Mouse (Mus musculus): ENCODE results near the gene Nxn. TPM values are rescaled to one million over a fixed set of nuclear protein-coding genes. Genes with fewer than 3 reads are reported as not detected.

The Nxn gene
- polyA plus RNA-seq, 1 experiment from 2014 or later, result 32.2 TPM

DNA sequence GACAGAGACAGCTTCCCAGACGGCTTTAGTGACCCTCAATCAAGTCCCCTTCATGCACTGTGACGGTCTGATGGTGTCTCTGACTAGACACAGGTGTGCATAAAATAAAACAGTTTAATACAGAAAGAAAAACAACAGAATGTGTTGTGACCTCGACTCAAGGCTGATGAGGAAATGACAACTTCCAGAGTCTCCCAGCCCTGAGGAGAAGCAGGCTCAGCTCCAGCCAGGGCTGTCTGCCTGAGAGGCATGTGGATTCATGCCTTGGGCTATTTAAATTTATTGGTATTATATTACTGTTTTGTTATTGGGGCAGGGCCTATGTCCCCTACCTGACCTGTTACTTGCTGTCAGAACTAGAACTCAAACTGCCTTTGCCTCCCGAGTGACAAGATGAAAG is 37.5 kb downstream of the Nxn start:
- 51% methylated on average over 4 of the region's 4 CpGs for WGBS
- ATAC-seq (ENCODE audit: insufficient number of reproducible peaks, low FRiP score), result no peak
- no peak overlapping the region for H3K4me2 ChIP-seq
- H3K36me3 ChIP-seq, result peaks cover 5% of the 10 kb centered on the region; the same call in 1 of the 2 replicates
- H3K9ac ChIP-seq, result no peak overlapping the region
- H3K4me3 ChIP-seq, result no peak overlapping the region
- H3K9me3 ChIP-seq (replicated peaks), result no peaks in the 10 kb centered on the region
- H3K4me1 ChIP-seq (replicated peaks), result peaks cover 61% of the 10 kb centered on the region
- no peaks in the 10 kb centered on the region for H3K27me3 ChIP-seq (replicated peaks)
- no peak overlapping the region for H3K27ac ChIP-seq (ENCODE audit: poor library complexity, severe bottlenecking)

DNA sequence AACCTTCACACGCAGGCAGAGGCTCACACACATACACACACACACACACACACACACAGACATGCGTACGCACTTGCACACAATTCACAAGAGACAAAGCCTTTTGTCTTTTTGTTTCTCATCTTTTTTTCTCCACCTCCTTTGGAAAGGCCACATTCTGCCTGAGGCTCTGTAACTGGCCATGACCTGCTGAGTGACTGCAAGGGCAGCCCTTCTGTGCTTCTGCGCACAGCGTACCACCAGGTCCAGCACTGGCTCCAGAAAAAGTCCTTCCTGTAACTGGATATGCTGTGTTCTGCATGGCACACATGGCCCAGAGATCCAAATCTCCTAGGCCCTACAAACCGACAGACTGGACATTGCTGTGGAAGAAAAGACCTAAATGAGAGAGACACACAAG is 38.7 kb downstream of the Nxn start:
- Histone ChIP-seq H3K4me3 (no peak overlapping the region), H3K27ac (ENCODE audit: poor library complexity, severe bottlenecking) (no peak overlapping the region), H3K9me3 (replicated peaks) (no peaks in the 10 kb centered on the region), H3K9ac (no peak overlapping the region), H3K36me3 (no peaks in the 10 kb centered on the region), H3K4me2 (no peak overlapping the region), H3K4me1 (replicated peaks) (peaks cover 68% of the 10 kb centered on the region), H3K27me3 (replicated peaks) (no peaks in the 10 kb centered on the region)
- no peak for ATAC-seq (ENCODE audit: insufficient number of reproducible peaks, low FRiP score)
- WGBS, result 79% methylated on average over 6 of the region's 6 CpGs

DNA sequence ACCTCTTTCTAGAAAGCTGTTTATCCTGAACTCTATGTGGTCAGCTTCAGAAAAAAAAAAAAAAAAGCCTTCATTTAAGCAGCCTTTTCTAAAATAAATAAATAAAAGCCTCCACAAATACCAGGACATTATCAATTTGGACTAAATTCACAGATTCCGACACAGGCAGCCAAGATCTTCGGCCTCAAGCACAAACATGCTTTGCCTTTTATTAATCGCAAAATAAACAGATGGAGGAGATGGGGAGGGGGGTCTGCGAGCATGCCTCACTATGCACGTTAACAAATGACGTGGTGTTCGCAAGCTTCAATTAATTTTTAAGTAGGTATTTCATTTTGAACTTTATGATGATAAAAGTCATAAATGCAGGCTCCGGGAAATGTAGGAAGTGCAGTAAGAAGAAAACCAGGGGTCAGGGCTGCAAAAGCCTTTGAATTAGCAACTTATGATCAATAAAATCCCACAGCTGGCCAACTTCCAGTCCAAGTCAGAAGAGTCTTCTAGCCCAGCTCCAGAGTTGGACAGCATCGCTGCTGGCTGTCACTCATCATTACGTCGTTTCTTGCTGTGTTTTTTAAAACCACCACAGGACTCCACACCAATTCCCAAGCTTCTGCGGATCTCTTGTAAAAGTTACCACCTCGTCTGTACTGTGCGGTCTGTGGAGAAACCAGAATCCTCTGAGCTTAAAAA is 40.2 kb downstream of the Nxn start:
- Histone ChIP-seq H3K27ac (ENCODE audit: poor library complexity, severe bottlenecking) (no peak overlapping the region), H3K9me3 (replicated peaks) (no peaks in the 10 kb centered on the region), H3K9ac (no peak overlapping the region), H3K4me1 (replicated peaks) (peaks cover 65% of the 10 kb centered on the region), H3K27me3 (replicated peaks) (no peaks in the 10 kb centered on the region), H3K4me3 (no peak overlapping the region), H3K4me2 (no peak overlapping the region), H3K36me3 (no peaks in the 10 kb centered on the region)
- 51% methylated on average over 14 of the region's 14 CpGs for WGBS
- ATAC-seq (ENCODE audit: insufficient number of reproducible peaks, low FRiP score), result no peak

- Histone ChIP-seq H3K27me3 (replicated peaks) (no peaks in the 10 kb centered on the region), H3K9ac (peak overlapping the region; percentile 13; the same call in 1 of the 2 replicates), H3K36me3 (no peaks in the 10 kb centered on the region), H3K4me3 (no peak overlapping the region), H3K27ac (ENCODE audit: poor library complexity, severe bottlenecking) (no peak overlapping the region), H3K4me2 (no peak overlapping the region), H3K9me3 (replicated peaks) (no peaks in the 10 kb centered on the region), H3K4me1 (replicated peaks) (peaks cover 56% of the 10 kb centered on the region)
- ATAC-seq (ENCODE audit: insufficient number of reproducible peaks, low FRiP score), result no peak
- WGBS, result 65% methylated on average over 12 of the region's 12 CpGs
These were observed 41.5 kb downstream of the Nxn start for GRCm38 (mm10) chr11:76357464-76357863.

- no peak overlapping the region for H3K9ac ChIP-seq
- peaks cover 63% of the 10 kb centered on the region for H3K4me1 ChIP-seq (replicated peaks)
- WGBS, result 85% methylated on average over 11 of the region's 11 CpGs
- H3K9me3 ChIP-seq (replicated peaks), result no peaks in the 10 kb centered on the region
- H3K4me3 ChIP-seq, result no peak overlapping the region
- H3K4me2 ChIP-seq, result no peak overlapping the region
- no peaks in the 10 kb centered on the region for H3K27me3 ChIP-seq (replicated peaks)
- H3K27ac ChIP-seq (ENCODE audit: poor library complexity, severe bottlenecking), result no peak overlapping the region
- ATAC-seq (ENCODE audit: insufficient number of reproducible peaks, low FRiP score), result no peak
- H3K36me3 ChIP-seq, result no peaks in the 10 kb centered on the region
These were observed 42.8 kb downstream of the Nxn start for GRCm38 (mm10) chr11:76356091-76356490.

GRCm38 (mm10) chr11:76355425-76355824 is 43.5 kb downstream of the Nxn start:
- ATAC-seq (ENCODE audit: insufficient number of reproducible peaks, low FRiP score), result no peak; the same call in 1 of the 2 replicates
- WGBS, result 40% methylated on average over 6 of the region's 6 CpGs
- peaks cover 64% of the 10 kb centered on the region for H3K4me1 ChIP-seq (replicated peaks)

DNA sequence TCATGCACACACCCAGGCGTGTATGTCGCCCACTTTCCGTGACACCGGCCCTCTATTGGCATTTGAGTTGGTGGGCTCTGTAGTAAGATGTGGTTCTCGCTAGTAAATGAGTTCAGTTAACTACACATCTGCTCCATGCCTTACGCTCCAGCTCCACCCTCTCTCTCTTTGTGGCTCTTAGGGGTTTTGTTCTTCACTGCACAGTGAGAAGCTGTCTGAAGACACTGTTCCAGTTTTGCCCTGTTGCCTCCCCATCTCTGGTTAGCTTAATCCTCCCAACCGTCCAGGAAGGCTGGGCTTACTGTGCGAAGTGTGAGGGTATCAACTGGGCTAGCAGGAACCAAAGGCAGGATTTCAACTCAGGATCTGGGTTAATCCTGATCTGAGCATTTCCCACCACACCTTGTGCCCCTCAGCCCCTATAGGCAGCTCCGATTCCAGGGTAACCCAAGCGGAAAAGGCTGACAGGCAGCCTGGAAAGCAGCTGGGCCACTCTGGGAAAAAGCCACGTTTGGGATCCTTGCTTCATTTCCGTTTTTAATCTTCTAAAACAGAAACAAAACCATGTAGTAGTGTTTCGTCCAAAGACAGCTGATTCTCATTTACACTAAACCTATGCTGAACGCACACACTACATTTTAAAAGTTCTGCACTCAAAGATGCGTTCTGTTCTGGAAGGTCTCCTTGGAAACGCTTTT is 45.9 kb downstream of the Nxn start:
- 76% methylated on average over 16 of the region's 16 CpGs for WGBS
- H3K36me3 ChIP-seq, result no peaks in the 10 kb centered on the region
- no peak overlapping the region; the same call in 1 of the 2 replicates for H3K9ac ChIP-seq
- H3K4me1 ChIP-seq (replicated peaks), result peaks cover 57% of the 10 kb centered on the region
- H3K4me3 ChIP-seq, result no peak overlapping the region
- ATAC-seq (ENCODE audit: insufficient number of reproducible peaks, low FRiP score), result no peak
- no peaks in the 10 kb centered on the region for H3K27me3 ChIP-seq (replicated peaks)
- H3K9me3 ChIP-seq (replicated peaks), result no peaks in the 10 kb centered on the region
- H3K4me2 ChIP-seq, result no peak overlapping the region
- no peak overlapping the region for H3K27ac ChIP-seq (ENCODE audit: poor library complexity, severe bottlenecking)

More at GRCm38 (mm10) chr11:76355425-76355824, 43.5 kb downstream of the Nxn start:
- Histone ChIP-seq H3K36me3 (no peaks in the 10 kb centered on the region), H3K27me3 (replicated peaks) (no peaks in the 10 kb centered on the region), H3K4me3 (no peak overlapping the region), H3K9ac (no peak overlapping the region), H3K4me2 (no peak overlapping the region), H3K9me3 (replicated peaks) (no peaks in the 10 kb centered on the region), H3K27ac (ENCODE audit: poor library complexity, severe bottlenecking) (no peak overlapping the region)

- no peaks in the 10 kb centered on the region for H3K36me3 ChIP-seq
- peaks cover 45% of the 10 kb centered on the region for H3K4me1 ChIP-seq (replicated peaks)
- no peak overlapping the region for H3K27ac ChIP-seq (ENCODE audit: poor library complexity, severe bottlenecking)
- no peaks in the 10 kb centered on the region for H3K27me3 ChIP-seq (replicated peaks)
- 25% methylated on average over 3 of the region's 3 CpGs for WGBS
- H3K9me3 ChIP-seq (replicated peaks), result no peaks in the 10 kb centered on the region
- no peak overlapping the region for H3K9ac ChIP-seq
- H3K4me3 ChIP-seq, result no peak overlapping the region
- no peak overlapping the region for H3K4me2 ChIP-seq
- no peak for ATAC-seq (ENCODE audit: insufficient number of reproducible peaks, low FRiP score)
These were observed 47.3 kb downstream of the Nxn start for GRCm38 (mm10) chr11:76351624-76352011.

DNA sequence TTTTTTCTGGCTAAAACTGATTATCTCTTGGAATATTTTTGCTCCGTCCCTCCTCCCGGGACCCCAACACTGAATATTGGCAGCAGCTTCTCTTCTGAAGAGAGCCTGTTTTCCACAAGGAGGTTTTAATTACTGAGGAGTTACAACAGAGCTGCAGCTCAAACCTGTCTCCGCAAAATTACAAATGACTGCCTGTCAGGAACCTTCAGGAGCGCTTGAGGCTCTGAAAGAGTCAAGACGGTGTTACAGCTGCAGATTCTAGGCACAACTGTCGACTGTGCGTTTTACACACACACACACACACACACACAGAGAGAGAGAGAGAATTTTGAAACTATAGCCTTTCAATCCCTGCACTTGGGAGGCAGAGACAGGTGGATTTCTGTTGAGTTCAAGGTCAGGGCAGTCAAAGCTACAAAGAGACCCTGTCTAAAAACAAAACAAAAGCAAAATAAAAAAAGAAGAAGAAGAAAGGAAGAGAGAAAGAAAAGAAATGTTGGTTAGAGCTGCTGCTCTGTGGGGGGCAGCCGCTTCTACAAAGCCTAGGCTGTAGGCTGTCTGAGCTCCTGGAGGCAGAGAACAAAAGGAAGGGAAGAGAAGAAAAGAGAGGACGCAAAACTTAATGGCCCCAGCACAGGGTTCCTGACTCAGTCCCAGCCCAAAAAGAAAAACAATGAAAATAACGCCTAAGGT is 47.9 kb downstream of the Nxn start:
- H3K4me1 ChIP-seq (replicated peaks), result peaks cover 44% of the 10 kb centered on the region
- no peak overlapping the region for H3K4me3 ChIP-seq
- 46% methylated on average over 10 of the region's 10 CpGs for WGBS
- H3K36me3 ChIP-seq, result no peaks in the 10 kb centered on the region
- no peak overlapping the region for H3K27ac ChIP-seq (ENCODE audit: poor library complexity, severe bottlenecking)
- H3K9me3 ChIP-seq (replicated peaks), result no peaks in the 10 kb centered on the region
- ATAC-seq (ENCODE audit: insufficient number of reproducible peaks, low FRiP score), result no peak
- H3K27me3 ChIP-seq (replicated peaks), result no peaks in the 10 kb centered on the region
- no peak overlapping the region for H3K4me2 ChIP-seq
- H3K9ac ChIP-seq, result no peak overlapping the region

- Histone ChIP-seq H3K9ac (no peak overlapping the region), H3K9me3 (replicated peaks) (no peaks in the 10 kb centered on the region), H3K36me3 (no peaks in the 10 kb centered on the region), H3K4me3 (no peak overlapping the region), H3K27me3 (replicated peaks) (no peaks in the 10 kb centered on the region), H3K4me2 (no peak overlapping the region), H3K4me1 (replicated peaks) (peaks cover 32% of the 10 kb centered on the region), H3K27ac (ENCODE audit: poor library complexity, severe bottlenecking) (no peak overlapping the region)
- ATAC-seq (ENCODE audit: insufficient number of reproducible peaks, low FRiP score), result no peak
- 53% methylated on average over 5 of the region's 5 CpGs for WGBS
These were observed 49.1 kb downstream of the Nxn start for GRCm38 (mm10) chr11:76349833-76350232.

GRCm38 (mm10) chr11:76347589-76347988 is 51.4 kb downstream of the Nxn start:
- no peak overlapping the region for H3K27ac ChIP-seq (ENCODE audit: poor library complexity, severe bottlenecking)
- 71% methylated on average over 4 of the region's 4 CpGs for WGBS
- H3K27me3 ChIP-seq (replicated peaks), result no peaks in the 10 kb centered on the region
- no peak overlapping the region for H3K9ac ChIP-seq
- H3K4me2 ChIP-seq, result no peak overlapping the region
- peaks cover 42% of the 10 kb centered on the region for H3K4me1 ChIP-seq (replicated peaks)
- no peaks in the 10 kb centered on the region for H3K36me3 ChIP-seq
- H3K9me3 ChIP-seq (replicated peaks), result no peaks in the 10 kb centered on the region
- no peak for ATAC-seq (ENCODE audit: insufficient number of reproducible peaks, low FRiP score)
- H3K4me3 ChIP-seq, result no peak overlapping the region
